Mouse (Mus musculus): ENCODE measurements around the gene Grin2d. TPM values are rescaled to one million over a fixed set of nuclear protein-coding genes. Genes with fewer than 3 reads are reported as not detected.
A peak's percentile ranks its signal among the peaks of the same experiment; 100 is the strongest.

Grin2d gene
- polyA plus RNA-seq, 1 experiment from 2014 or later: 0.66 TPM

GRCm38 (mm10) chr7:45786136-45786578, 92.0 kb downstream of the Grin2d start:
- Histone ChIP-seq H3K9me3 (ENCODE audit: control insufficient read depth) (no peaks in the 10 kb centered on the region), H3K9ac (ENCODE audit: low read depth, low read length) (no peak overlapping the region), H3K4me2 (replicated peaks; ENCODE audit: low read depth) (peak overlapping the region; percentile 67), H3K4me3 (ENCODE audit: low read depth, low read length) (peak overlapping the region; percentile 36), H3K36me3 (ENCODE audit: control insufficient read depth, insufficient read depth) (no peaks in the 10 kb centered on the region; the same call in 1 of the 2 replicates), H3K27ac (ENCODE audit: low read depth, low read length) (no peak overlapping the region), H3K27me3 (replicated peaks; ENCODE audit: control insufficient read depth, insufficient read depth, low read length) (peaks cover 32% of the 10 kb centered on the region), H3K4me1 (replicated peaks; ENCODE audit: control insufficient read depth, insufficient read depth, low read length) (peaks cover 12% of the 10 kb centered on the region; the same call in 1 of the 2 replicates)
- 2% methylated on average over 14 of the region's 14 CpGs for WGBS
- TF ChIP-seq CTCF (IDR thresholded peaks at IDR 0.05; ENCODE audit: low read depth): no peak
- no peak for ATAC-seq

GRCm38 (mm10) chr7:45785388-45786135, 92.6 kb downstream of the Grin2d start:
- H3K9me3 ChIP-seq (ENCODE audit: control insufficient read depth): no peaks in the 10 kb centered on the region

GRCm38 (mm10) chr7:45784524-45785372, 93.4 kb downstream of the Grin2d start, which contains the start of gene Sult2b1:
Sult2b1 (minus strand) TSS chr7:45784669.
- Histone ChIP-seq H3K4me3 (ENCODE audit: low read depth, low read length) (peak within 1 kb of the TSS; percentile 52), H3K4me2 (replicated peaks; ENCODE audit: low read depth) (peak within 1 kb of the TSS; percentile 94), H3K36me3 (ENCODE audit: control insufficient read depth, insufficient read depth) (no peaks in the 10 kb centered on the region; the same call in 1 of the 2 replicates), H3K27me3 (replicated peaks; ENCODE audit: control insufficient read depth, insufficient read depth, low read length) (peaks cover 32% of the 10 kb centered on the region), H3K9ac (ENCODE audit: low read depth, low read length) (peak within 1 kb of the TSS; percentile 51), H3K4me1 (replicated peaks; ENCODE audit: control insufficient read depth, insufficient read depth, low read length) (peaks cover 12% of the 10 kb centered on the region; the same call in 1 of the 2 replicates), H3K27ac (ENCODE audit: low read depth, low read length) (no peak within 1 kb of the TSS), H3K9me3 (ENCODE audit: control insufficient read depth) (no peaks in the 10 kb centered on the region)
- 26% methylated on average over 17 of the region's 20 CpGs for WGBS
- no peak for ATAC-seq
- TF ChIP-seq CTCF (IDR thresholded peaks at IDR 0.05; ENCODE audit: low read depth): no peak

More at GRCm38 (mm10) chr7:45785388-45786135, 92.6 kb downstream of the Grin2d start:
- ATAC-seq: no peak
- peaks cover 32% of the 10 kb centered on the region for H3K27me3 ChIP-seq (replicated peaks; ENCODE audit: control insufficient read depth, insufficient read depth, low read length)
- peak overlapping the region; percentile 36 for H3K4me3 ChIP-seq (ENCODE audit: low read depth, low read length)
- TF ChIP-seq CTCF (IDR thresholded peaks at IDR 0.05; ENCODE audit: low read depth): peak; percentile 19; the same call in 1 of the 2 replicates
- no peak overlapping the region for H3K27ac ChIP-seq (ENCODE audit: low read depth, low read length)
- H3K9ac ChIP-seq (ENCODE audit: low read depth, low read length): peak overlapping the region; percentile 26; the same call in 1 of the 2 replicates
- peak overlapping the region; percentile 67 for H3K4me2 ChIP-seq (replicated peaks; ENCODE audit: low read depth)
- no peaks in the 10 kb centered on the region; the same call in 1 of the 2 replicates for H3K36me3 ChIP-seq (ENCODE audit: control insufficient read depth, insufficient read depth)
- 1% methylated on average over 36 of the region's 42 CpGs for WGBS
- peaks cover 12% of the 10 kb centered on the region; the same call in 1 of the 2 replicates for H3K4me1 ChIP-seq (replicated peaks; ENCODE audit: control insufficient read depth, insufficient read depth, low read length)

GRCm38 (mm10) chr7:45783511-45784091, 94.6 kb downstream of the Grin2d start, which contains the start of gene Lmtk3:
Lmtk3 (plus strand) TSS chr7:45783738.
- Histone ChIP-seq H3K36me3 (ENCODE audit: control insufficient read depth, insufficient read depth) (no peaks in the 10 kb centered on the region; the same call in 1 of the 2 replicates), H3K27ac (ENCODE audit: low read depth, low read length) (no peak within 1 kb of the TSS), H3K9ac (ENCODE audit: low read depth, low read length) (peak within 1 kb of the TSS; percentile 51), H3K9me3 (ENCODE audit: control insufficient read depth) (no peaks in the 10 kb centered on the region), H3K4me1 (replicated peaks; ENCODE audit: control insufficient read depth, insufficient read depth, low read length) (peaks cover 12% of the 10 kb centered on the region; the same call in 1 of the 2 replicates), H3K4me2 (replicated peaks; ENCODE audit: low read depth) (peak within 1 kb of the TSS; percentile 94), H3K4me3 (ENCODE audit: low read depth, low read length) (peak within 1 kb of the TSS; percentile 52), H3K27me3 (replicated peaks; ENCODE audit: control insufficient read depth, insufficient read depth, low read length) (peaks cover 32% of the 10 kb centered on the region)
- under 1% methylated on average over 38 of the region's 38 CpGs for WGBS
- peak; percentile 56 for TF ChIP-seq CTCF (IDR thresholded peaks at IDR 0.05; ENCODE audit: low read depth)
- 0 out of 2 replicates have a peak, but pooled peaks have one; percentile 20 for ATAC-seq

GRCm38 (mm10) chr7:45782271-45782670, 95.9 kb downstream of the Grin2d start:
- Histone ChIP-seq H3K27ac (ENCODE audit: low read depth, low read length) (no peak overlapping the region), H3K4me2 (replicated peaks; ENCODE audit: low read depth) (no peak overlapping the region), H3K4me3 (ENCODE audit: low read depth, low read length) (no peak overlapping the region), H3K4me1 (replicated peaks; ENCODE audit: control insufficient read depth, insufficient read depth, low read length) (peaks cover 12% of the 10 kb centered on the region; the same call in 1 of the 2 replicates), H3K9me3 (ENCODE audit: control insufficient read depth) (no peaks in the 10 kb centered on the region), H3K36me3 (ENCODE audit: control insufficient read depth, insufficient read depth) (no peaks in the 10 kb centered on the region; the same call in 1 of the 2 replicates), H3K27me3 (replicated peaks; ENCODE audit: control insufficient read depth, insufficient read depth, low read length) (peaks cover 31% of the 10 kb centered on the region), H3K9ac (ENCODE audit: low read depth, low read length) (no peak overlapping the region)
- WGBS: 75% methylated on average over 4 of the region's 4 CpGs
- ATAC-seq: no peak
- TF ChIP-seq CTCF (IDR thresholded peaks at IDR 0.05; ENCODE audit: low read depth): no peak

Other genes with a start within 250 kb of the Grin2d start
- 2.8 and 3.7 TPM in 2 replicates for gene Mamstr, start 238.4 kb downstream of the Grin2d start, polyA plus RNA-seq (2015; fragmentation: Nextera tagmentation; extraction: Ambion mirVana)
- gene Fut2, start 212.0 kb downstream of the Grin2d start, polyA plus RNA-seq (2015; fragmentation: Nextera tagmentation; extraction: Ambion mirVana): 2.9 and 3.6 TPM in 2 replicates
- 0.10 and 0.20 TPM in 2 replicates for gene Ntn5, start 194.4 kb downstream of the Grin2d start, polyA plus RNA-seq (2015; fragmentation: Nextera tagmentation; extraction: Ambion mirVana)
- 0.08 and 0.25 TPM in 2 replicates for gene Sec1, start 184.0 kb downstream of the Grin2d start, polyA plus RNA-seq (2015; fragmentation: Nextera tagmentation; extraction: Ambion mirVana)
- gene Car11, start 178.5 kb downstream of the Grin2d start, polyA plus RNA-seq (2015; fragmentation: Nextera tagmentation; extraction: Ambion mirVana): 2.1 and 2.7 TPM in 2 replicates
- gene Dbp, start 173.3 kb downstream of the Grin2d start, polyA plus RNA-seq (2015; fragmentation: Nextera tagmentation; extraction: Ambion mirVana): 6.9 and 8.6 TPM in 2 replicates
- 708 and 740 TPM in 2 replicates for gene Rpl18, start 162.9 kb downstream of the Grin2d start, polyA plus RNA-seq (2015; fragmentation: Nextera tagmentation; extraction: Ambion mirVana)
- 55.1 and 55.9 TPM in 2 replicates for gene Sphk2, start 160.4 kb downstream of the Grin2d start, polyA plus RNA-seq (2015; fragmentation: Nextera tagmentation; extraction: Ambion mirVana)
- gene Fam83e, start 157.2 kb downstream of the Grin2d start, polyA plus RNA-seq (2015; fragmentation: Nextera tagmentation; extraction: Ambion mirVana): 16.6 and 16.7 TPM in 2 replicates
- gene Spaca4, start 152.6 kb downstream of the Grin2d start, polyA plus RNA-seq (2015; fragmentation: Nextera tagmentation; extraction: Ambion mirVana): 0.17 and 0.22 TPM in 2 replicates
- 0.08 and 0.29 TPM in 2 replicates for gene Lmtk3, start 94.6 kb downstream of the Grin2d start, polyA plus RNA-seq (2015; fragmentation: Nextera tagmentation; extraction: Ambion mirVana)
- 36.7 and 37.1 TPM in 2 replicates for gene Sult2b1, start 93.7 kb downstream of the Grin2d start, polyA plus RNA-seq (2015; fragmentation: Nextera tagmentation; extraction: Ambion mirVana)
- 61.9 and 66.4 TPM in 2 replicates for gene Cyth2, start 63.8 kb downstream of the Grin2d start, polyA plus RNA-seq (2015; fragmentation: Nextera tagmentation; extraction: Ambion mirVana)
- gene Kcnj14, start 53.6 kb downstream of the Grin2d start, polyA plus RNA-seq (2015; fragmentation: Nextera tagmentation; extraction: Ambion mirVana): 0.10 and 0.27 TPM in 2 replicates
- 16.4 and 16.6 TPM in 2 replicates for gene Grwd1, start 47.4 kb downstream of the Grin2d start, polyA plus RNA-seq (2015; fragmentation: Nextera tagmentation; extraction: Ambion mirVana)
- gene Kdelr1, start 5.6 kb downstream of the Grin2d start, polyA plus RNA-seq (2015; fragmentation: Nextera tagmentation; extraction: Ambion mirVana): 99.6 and 107 TPM in 2 replicates
- gene Syngr4, start 18.3 kb upstream of the Grin2d start, polyA plus RNA-seq (2015; fragmentation: Nextera tagmentation; extraction: Ambion mirVana): 0.72 and 0.75 TPM in 2 replicates
- gene Tmem143, start 18.6 kb upstream of the Grin2d start, polyA plus RNA-seq (2015; fragmentation: Nextera tagmentation; extraction: Ambion mirVana): 6.8 and 7.4 TPM in 2 replicates
- gene Emp3, start 43.0 kb upstream of the Grin2d start, polyA plus RNA-seq (2015; fragmentation: Nextera tagmentation; extraction: Ambion mirVana): 82.4 and 83.3 TPM in 2 replicates
- gene Ccdc114, start 45.7 kb upstream of the Grin2d start, polyA plus RNA-seq (2015; fragmentation: Nextera tagmentation; extraction: Ambion mirVana): 2.9 and 3.3 TPM in 2 replicates
- 5.3 and 7.1 TPM in 2 replicates for gene Abcc6, start 151.9 kb upstream of the Grin2d start, polyA plus RNA-seq (2015; fragmentation: Nextera tagmentation; extraction: Ambion mirVana)
- 34.4 and 37.3 TPM in 2 replicates for gene Nomo1, start 155.3 kb upstream of the Grin2d start, polyA plus RNA-seq (2015; fragmentation: Nextera tagmentation; extraction: Ambion mirVana)
- gene Kcnj11, start 222.4 kb upstream of the Grin2d start, polyA plus RNA-seq (2015; fragmentation: Nextera tagmentation; extraction: Ambion mirVana): 0.21 and 0.24 TPM in 2 replicates